Mouse (Mus musculus): ENCODE data around the gene Ksr1.

Gene Ksr1

GRCm38 (mm10) chr11:79071082-79071972, 74.9 kb downstream of the Ksr1 start:
- CTCF ChIA-PET, result interaction anchor here (0.6 to 0.7 kb wide), 2 partner anchors 40 to 74 kb away, joined by 4 to 6 read pairs; no protein-coding TSS in a partner anchor

- CTCF ChIA-PET, result interaction anchor here (0.8 kb wide), 1 partner anchor 18 kb away, joined by 3 read pairs; no protein-coding TSS in a partner anchor
Observed at GRCm38 (mm10) chr11:79069453-79070153, 76.6 kb downstream of the Ksr1 start.

- CTCF ChIA-PET, result no interaction called here
Observed at GRCm38 (mm10) chr11:79067172-79067571, 79.0 kb downstream of the Ksr1 start.

- CTCF ChIA-PET, result no interaction called here
Observed at GRCm38 (mm10) chr11:79066191-79066530, 80.0 kb downstream of the Ksr1 start.

- CTCF ChIA-PET, result interaction anchor here (0.8 kb wide), 1 partner anchor 10 kb away, joined by 3 read pairs; no protein-coding TSS in a partner anchor
Observed at GRCm38 (mm10) chr11:79065463-79066190, 80.6 kb downstream of the Ksr1 start.

GRCm38 (mm10) chr11:79064311-79064710, 81.9 kb downstream of the Ksr1 start:
- CTCF ChIA-PET, result interaction anchor here (0.6 kb wide), 1 partner anchor 158 kb away, joined by 3 read pairs; no protein-coding TSS in a partner anchor

- CTCF ChIA-PET, result no interaction called here
Observed at GRCm38 (mm10) chr11:79063616-79064015, 82.6 kb downstream of the Ksr1 start.

GRCm38 (mm10) chr11:79062897-79063296, 83.3 kb downstream of the Ksr1 start:
- CTCF ChIA-PET, result no interaction called here

GRCm38 (mm10) chr11:79061839-79062238, 84.4 kb downstream of the Ksr1 start:
- CTCF ChIA-PET, result interaction anchor here (0.6 kb wide), 1 partner anchor 32 kb away, joined by 4 read pairs; no protein-coding TSS in a partner anchor

- CTCF ChIA-PET, result interaction anchor here (0.6 kb wide), 1 partner anchor 106 kb away, joined by 4 read pairs; no protein-coding TSS in a partner anchor
Observed at GRCm38 (mm10) chr11:79059850-79060249, 86.4 kb downstream of the Ksr1 start.

- CTCF ChIA-PET, result interaction anchor here (0.6 kb wide), 1 partner anchor 107 kb away, joined by 4 read pairs; no protein-coding TSS in a partner anchor
Observed at GRCm38 (mm10) chr11:79059062-79059461, 87.1 kb downstream of the Ksr1 start.

GRCm38 (mm10) chr11:79058610-79059009, 87.6 kb downstream of the Ksr1 start:
- CTCF ChIA-PET, result no interaction called here

- CTCF ChIA-PET, result no interaction called here
Observed at GRCm38 (mm10) chr11:79057809-79058208, 88.4 kb downstream of the Ksr1 start.

- CTCF ChIA-PET, result no interaction called here
Observed at GRCm38 (mm10) chr11:79056891-79057290, 89.3 kb downstream of the Ksr1 start.

- CTCF ChIA-PET, result interaction anchor here (0.9 kb wide), 1 partner anchor 9 kb away, joined by 3 read pairs; no protein-coding TSS in a partner anchor
Observed at GRCm38 (mm10) chr11:79056027-79056426, 90.2 kb downstream of the Ksr1 start.

GRCm38 (mm10) chr11:79055161-79055560, 91.0 kb downstream of the Ksr1 start:
- CTCF ChIA-PET, result interaction anchor here (0.6 to 0.9 kb wide), 3 partner anchors 10 to 286 kb away, joined by 3 to 4 read pairs (median 4); no protein-coding TSS in a partner anchor

GRCm38 (mm10) chr11:79054161-79055152, 91.8 kb downstream of the Ksr1 start:
- CTCF ChIA-PET, result interaction anchor here (0.7 kb wide), 1 partner anchor 32 kb away, joined by 4 read pairs; no protein-coding TSS in a partner anchor

- CTCF ChIA-PET, result no interaction called here
Observed at GRCm38 (mm10) chr11:79053437-79053836, 92.8 kb downstream of the Ksr1 start.

GRCm38 (mm10) chr11:79052769-79053168, 93.4 kb downstream of the Ksr1 start:
- CTCF ChIA-PET, result no interaction called here

- CTCF ChIA-PET, result no interaction called here
Observed at GRCm38 (mm10) chr11:79051522-79051921, 94.7 kb downstream of the Ksr1 start.

Measured in spleen, embryonic (tissue).